Mouse (Mus musculus): ENCODE measurements around the gene Pdk1. TPM values are rescaled to one million over a fixed set of nuclear protein-coding genes. Genes with fewer than 3 reads are reported as not detected.

Pdk1 gene
- polyA plus RNA-seq, 1 experiment from 2014 or later: 23.8 TPM

DNA sequence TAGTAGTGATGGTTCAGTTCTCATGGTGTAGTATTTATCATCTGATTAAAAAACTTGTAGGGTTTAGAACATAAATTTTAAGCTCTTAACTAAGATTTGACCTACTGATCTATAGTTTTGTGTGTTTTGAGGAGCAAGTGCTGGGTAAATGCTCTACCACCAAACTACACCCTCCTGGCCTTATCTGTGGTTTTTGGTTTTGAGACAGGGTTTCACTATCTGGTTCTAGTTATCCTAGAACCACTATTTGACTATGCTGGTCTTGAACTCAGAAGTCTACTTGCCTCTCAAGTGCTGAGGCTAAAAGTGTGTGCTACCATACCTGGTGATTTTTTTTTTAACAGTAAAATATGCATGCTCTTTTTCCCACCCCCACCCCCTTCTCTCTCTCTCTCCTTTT, 5.9 kb downstream of the Pdk1 start:
- DNase-seq (ENCODE audit: low spot score) (no peak), ATAC-seq (ENCODE audit: insufficient read depth, low FRiP score, low TSS enrichment) (no peak)
- Histone ChIP-seq H3K4me2 (ENCODE audit: low read depth) (no peak overlapping the region), H3K36me3 (ENCODE audit: control insufficient read depth, insufficient read depth, low read length) (0 out of 2 replicates have a peak, but pooled peaks cover 2% of the 10 kb centered on the region), H3K4me3 (ENCODE audit: low read depth, low read length) (no peak overlapping the region), H3K27ac (ENCODE audit: low read depth, low read length) (no peak overlapping the region), H3K9me3 (ENCODE audit: control insufficient read depth, low read length) (no peaks in the 10 kb centered on the region), H3K4me1 (ENCODE audit: control insufficient read depth, insufficient read depth, low read length) (no peaks in the 10 kb centered on the region), H3K27me3 (ENCODE audit: control insufficient read depth, insufficient read depth, low read length) (no peaks in the 10 kb centered on the region), H3K9ac (ENCODE audit: low read length) (no peak overlapping the region)

DNA sequence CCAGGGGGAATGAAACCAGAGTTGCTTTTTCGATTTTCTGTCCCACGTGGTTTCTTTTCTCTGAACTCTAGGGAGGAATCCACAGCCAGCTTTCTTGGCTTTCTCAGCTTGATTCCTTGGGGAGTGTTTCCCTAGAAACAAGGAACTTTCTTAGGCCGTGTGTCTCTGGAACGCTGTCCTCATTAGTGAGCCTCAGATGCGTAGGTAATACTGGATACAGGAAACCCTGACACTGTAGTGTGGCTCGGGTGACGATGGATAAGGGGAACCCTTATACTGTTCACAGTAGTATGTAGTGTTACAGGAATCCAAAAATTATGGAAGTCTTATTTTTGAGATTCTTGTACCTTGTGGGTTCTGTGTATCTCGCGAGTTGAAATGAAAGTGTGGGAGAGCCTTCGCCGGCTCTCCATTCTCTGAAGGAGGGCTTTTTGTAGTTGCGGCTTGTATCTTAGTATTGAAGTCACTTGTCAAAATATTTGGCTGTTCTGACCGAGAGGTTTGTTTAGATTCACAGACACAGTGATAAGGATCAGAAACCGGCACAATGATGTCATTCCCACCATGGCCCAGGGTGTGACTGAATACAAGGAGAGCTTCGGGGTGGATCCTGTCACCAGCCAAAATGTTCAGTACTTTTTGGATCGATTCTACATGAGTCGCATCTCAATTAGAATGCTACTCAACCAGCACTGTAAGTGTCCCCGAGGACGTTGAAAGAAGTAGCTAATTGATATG, 10.1 kb downstream of the Pdk1 start:
- ATAC-seq (ENCODE audit: insufficient read depth, low FRiP score, low TSS enrichment) (no peak), DNase-seq (ENCODE audit: low spot score) (no peak)
- 91% methylated on average over 19 of the region's 19 CpGs for WGBS
- Histone ChIP-seq H3K4me2 (ENCODE audit: low read depth) (no peak overlapping the region), H3K9ac (ENCODE audit: low read length) (no peak overlapping the region), H3K27ac (ENCODE audit: low read depth, low read length) (no peak overlapping the region), H3K36me3 (ENCODE audit: control insufficient read depth, insufficient read depth, low read length) (0 out of 2 replicates have a peak, but pooled peaks cover 2% of the 10 kb centered on the region), H3K4me3 (ENCODE audit: low read depth, low read length) (no peak overlapping the region), H3K27me3 (ENCODE audit: control insufficient read depth, insufficient read depth, low read length) (no peaks in the 10 kb centered on the region), H3K4me1 (ENCODE audit: control insufficient read depth, insufficient read depth, low read length) (no peaks in the 10 kb centered on the region), H3K9me3 (ENCODE audit: control insufficient read depth, low read length) (no peaks in the 10 kb centered on the region)

DNA sequence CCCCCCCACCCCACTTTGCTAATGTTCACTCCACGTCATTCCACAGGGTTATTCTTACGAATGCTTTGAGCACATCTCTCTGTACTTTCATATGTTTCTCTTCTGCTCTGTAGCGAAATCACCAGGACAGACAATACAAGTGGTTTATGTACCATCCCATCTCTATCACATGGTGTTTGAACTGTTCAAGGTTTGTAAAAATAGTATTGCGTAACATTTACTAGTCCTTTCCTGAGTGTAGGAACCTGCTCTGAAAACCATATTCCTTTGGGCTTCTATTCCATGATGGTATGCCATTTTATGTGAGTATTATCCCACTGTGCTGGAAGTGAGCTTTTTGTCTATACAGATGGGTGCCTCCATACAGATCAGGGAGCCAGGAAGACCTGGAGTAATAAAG, 14.2 kb downstream of the Pdk1 start:
- no peak overlapping the region for H3K27ac ChIP-seq (ENCODE audit: low read depth, low read length)
- ATAC-seq (ENCODE audit: insufficient read depth, low FRiP score, low TSS enrichment) (no peak), DNase-seq (ENCODE audit: low spot score) (no peak)
- H3K4me1 ChIP-seq (ENCODE audit: control insufficient read depth, insufficient read depth, low read length): no peaks in the 10 kb centered on the region
- no peaks in the 10 kb centered on the region for H3K9me3 ChIP-seq (ENCODE audit: control insufficient read depth, low read length)
- no peak overlapping the region for H3K9ac ChIP-seq (ENCODE audit: low read length)
- H3K4me3 ChIP-seq (ENCODE audit: low read depth, low read length): no peak overlapping the region
- WGBS: 91% methylated on average over 4 of the region's 4 CpGs
- no peak overlapping the region for H3K4me2 ChIP-seq (ENCODE audit: low read depth)
- no peaks in the 10 kb centered on the region for H3K36me3 ChIP-seq (ENCODE audit: control insufficient read depth, insufficient read depth, low read length)
- H3K27me3 ChIP-seq (ENCODE audit: control insufficient read depth, insufficient read depth, low read length): no peaks in the 10 kb centered on the region

- no peak overlapping the region for H3K4me2 ChIP-seq (ENCODE audit: low read depth)
Observed at GRCm38 (mm10) chr2:71888437-71888836, 15.4 kb downstream of the Pdk1 start.

GRCm38 (mm10) chr2:71891536-71891935, 18.5 kb downstream of the Pdk1 start:
- H3K9me3 ChIP-seq (ENCODE audit: control insufficient read depth, low read length): no peaks in the 10 kb centered on the region
- H3K36me3 ChIP-seq (ENCODE audit: control insufficient read depth, insufficient read depth, low read length): no peaks in the 10 kb centered on the region
- no peaks in the 10 kb centered on the region for H3K4me1 ChIP-seq (ENCODE audit: control insufficient read depth, insufficient read depth, low read length)
- H3K27ac ChIP-seq (ENCODE audit: low read depth, low read length): no peak overlapping the region
- ATAC-seq (ENCODE audit: insufficient read depth, low FRiP score, low TSS enrichment): no peak
- no peak overlapping the region for H3K4me2 ChIP-seq (ENCODE audit: low read depth)
- 93% methylated on average over 2 of the region's 2 CpGs for WGBS
- no peak overlapping the region for H3K4me3 ChIP-seq (ENCODE audit: low read depth, low read length)
- H3K27me3 ChIP-seq (ENCODE audit: control insufficient read depth, insufficient read depth, low read length): no peaks in the 10 kb centered on the region
- DNase-seq (ENCODE audit: low spot score): no peak
- H3K9ac ChIP-seq (ENCODE audit: low read length): no peak overlapping the region

More at GRCm38 (mm10) chr2:71888437-71888836, 15.4 kb downstream of the Pdk1 start:
- no peaks in the 10 kb centered on the region for H3K36me3 ChIP-seq (ENCODE audit: control insufficient read depth, insufficient read depth, low read length)
- no peaks in the 10 kb centered on the region for H3K27me3 ChIP-seq (ENCODE audit: control insufficient read depth, insufficient read depth, low read length)
- no peaks in the 10 kb centered on the region for H3K9me3 ChIP-seq (ENCODE audit: control insufficient read depth, low read length)
- 80% methylated on average over 4 of the region's 4 CpGs for WGBS
- ATAC-seq (ENCODE audit: insufficient read depth, low FRiP score, low TSS enrichment) (no peak), DNase-seq (ENCODE audit: low spot score) (no peak)
- no peak overlapping the region for H3K27ac ChIP-seq (ENCODE audit: low read depth, low read length)
- H3K9ac ChIP-seq (ENCODE audit: low read length): no peak overlapping the region
- H3K4me3 ChIP-seq (ENCODE audit: low read depth, low read length): no peak overlapping the region
- H3K4me1 ChIP-seq (ENCODE audit: control insufficient read depth, insufficient read depth, low read length): no peaks in the 10 kb centered on the region

GRCm38 (mm10) chr2:71892741-71893349, 19.8 kb downstream of the Pdk1 start:
- Histone ChIP-seq H3K4me2 (ENCODE audit: low read depth) (no peak overlapping the region), H3K27ac (ENCODE audit: low read depth, low read length) (no peak overlapping the region), H3K4me1 (ENCODE audit: control insufficient read depth, insufficient read depth, low read length) (peaks cover 2% of the 10 kb centered on the region; the same call in 1 of the 2 replicates), H3K27me3 (ENCODE audit: control insufficient read depth, insufficient read depth, low read length) (no peaks in the 10 kb centered on the region), H3K9ac (ENCODE audit: low read length) (no peak overlapping the region), H3K4me3 (ENCODE audit: low read depth, low read length) (no peak overlapping the region), H3K36me3 (ENCODE audit: control insufficient read depth, insufficient read depth, low read length) (no peaks in the 10 kb centered on the region), H3K9me3 (ENCODE audit: control insufficient read depth, low read length) (no peaks in the 10 kb centered on the region)
- DNase-seq (ENCODE audit: low spot score): no peak
- no peak for ATAC-seq (ENCODE audit: insufficient read depth, low FRiP score, low TSS enrichment)
- WGBS: 93% methylated on average over 7 of the region's 7 CpGs

DNA sequence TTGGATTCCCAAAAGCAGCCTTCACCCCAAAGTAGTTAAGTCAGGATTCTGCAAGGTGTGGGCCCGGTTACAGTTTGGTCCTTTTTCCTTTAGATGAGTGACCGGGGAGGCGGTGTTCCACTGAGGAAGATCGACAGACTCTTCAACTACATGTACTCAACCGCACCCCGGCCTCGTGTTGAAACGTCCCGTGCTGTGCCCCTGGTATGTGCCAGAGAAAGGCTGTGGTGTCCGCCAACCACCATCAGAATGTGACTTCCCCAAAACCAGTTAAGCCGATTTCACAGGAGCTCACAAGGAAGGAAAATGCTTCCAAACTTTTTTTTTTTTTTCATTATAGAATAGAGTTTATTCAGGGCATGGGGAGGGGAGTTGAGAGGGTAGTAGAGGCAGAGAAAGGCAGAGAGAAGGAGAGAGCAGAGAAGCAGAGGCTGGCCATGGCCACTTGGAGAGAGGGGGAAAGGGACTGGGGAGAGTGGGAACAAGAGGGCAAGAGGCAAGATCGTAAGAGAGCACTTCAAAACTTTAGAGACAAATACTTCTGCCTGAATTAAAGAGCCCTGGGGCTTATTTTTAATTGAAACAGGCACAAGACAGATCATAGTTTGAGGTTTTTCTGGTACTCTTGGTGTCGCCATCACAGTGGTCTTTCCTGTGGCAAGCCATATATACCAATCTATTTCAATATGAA, 22.7 kb downstream of the Pdk1 start:
- H3K36me3 ChIP-seq (ENCODE audit: control insufficient read depth, insufficient read depth, low read length): no peaks in the 10 kb centered on the region

DNA sequence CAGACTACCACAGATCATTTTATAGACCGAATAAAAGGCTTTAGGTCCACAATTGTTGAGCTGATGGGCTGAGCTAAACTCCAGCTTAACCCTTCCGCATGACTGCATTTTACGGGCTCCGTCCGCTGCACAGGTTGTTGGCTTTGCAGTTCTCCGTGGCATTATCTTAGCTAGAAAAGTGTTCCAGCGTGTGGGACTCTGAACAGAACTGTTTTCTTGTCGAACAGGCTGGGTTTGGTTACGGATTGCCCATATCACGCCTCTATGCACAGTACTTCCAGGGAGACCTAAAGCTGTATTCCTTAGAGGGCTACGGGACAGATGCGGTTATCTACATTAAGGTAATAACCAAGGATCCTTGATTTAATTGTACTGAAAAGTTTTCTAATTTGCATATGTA, 24.4 kb downstream of the Pdk1 start:
- H3K36me3 ChIP-seq (ENCODE audit: control insufficient read depth, insufficient read depth, low read length): no peaks in the 10 kb centered on the region
- DNase-seq (ENCODE audit: low spot score): no peak
- no peak overlapping the region for H3K9ac ChIP-seq (ENCODE audit: low read length)
- H3K4me2 ChIP-seq (ENCODE audit: low read depth): no peak overlapping the region
- H3K4me1 ChIP-seq (ENCODE audit: control insufficient read depth, insufficient read depth, low read length): peaks cover 2% of the 10 kb centered on the region; the same call in 1 of the 2 replicates
- 44% methylated on average over 12 of the region's 12 CpGs for WGBS
- no peak overlapping the region for H3K27ac ChIP-seq (ENCODE audit: low read depth, low read length)
- H3K27me3 ChIP-seq (ENCODE audit: control insufficient read depth, insufficient read depth, low read length): no peaks in the 10 kb centered on the region
- no peak for ATAC-seq (ENCODE audit: insufficient read depth, low FRiP score, low TSS enrichment)
- H3K4me3 ChIP-seq (ENCODE audit: low read depth, low read length): no peak overlapping the region
- H3K9me3 ChIP-seq (ENCODE audit: control insufficient read depth, low read length): no peaks in the 10 kb centered on the region

More for the DNA sequence above, 22.7 kb downstream of the Pdk1 start:
- Histone ChIP-seq H3K4me3 (ENCODE audit: low read depth, low read length) (no peak overlapping the region), H3K9ac (ENCODE audit: low read length) (no peak overlapping the region), H3K4me1 (ENCODE audit: control insufficient read depth, insufficient read depth, low read length) (peaks cover 2% of the 10 kb centered on the region; the same call in 1 of the 2 replicates), H3K27ac (ENCODE audit: low read depth, low read length) (no peak overlapping the region), H3K9me3 (ENCODE audit: control insufficient read depth, low read length) (no peaks in the 10 kb centered on the region), H3K4me2 (ENCODE audit: low read depth) (no peak overlapping the region), H3K27me3 (ENCODE audit: control insufficient read depth, insufficient read depth, low read length) (no peaks in the 10 kb centered on the region)
- ATAC-seq (ENCODE audit: insufficient read depth, low FRiP score, low TSS enrichment): no peak
- 93% methylated on average over 13 of the region's 13 CpGs for WGBS
- DNase-seq (ENCODE audit: low spot score): no peak
